Mouse (Mus musculus): ENCODE data around the gene Enthd1. TPM values are rescaled to one million over a fixed set of nuclear protein-coding genes. Genes with fewer than 3 reads are reported as not detected.

Gene Enthd1
- total and polyA plus RNA-seq, 3 experiments = not detected

DNA sequence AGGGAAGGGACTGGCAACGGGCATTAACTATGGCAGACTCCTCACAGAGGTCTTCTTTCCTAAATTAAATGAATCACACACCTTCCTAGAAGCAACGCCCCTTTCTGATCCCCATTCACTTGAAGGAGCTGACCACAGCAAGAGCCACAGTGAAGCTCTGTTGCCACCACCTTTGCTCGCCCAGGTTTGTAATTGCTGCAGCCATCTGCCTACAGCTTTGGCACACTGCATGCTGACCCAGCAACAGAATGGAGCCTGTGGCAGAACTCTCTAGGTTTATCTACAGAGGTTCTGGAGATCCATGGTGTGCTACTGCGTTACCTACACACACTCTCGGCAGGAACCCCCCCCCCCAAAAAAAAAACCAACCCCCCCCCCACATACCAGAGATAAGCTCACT lies 74.8 kb downstream of the Enthd1 start:
- in situ Hi-C loops (cut with MboI; ENCODE audit: low pct_ligation_motif_present, low pct_unique_long_range_greater_than_20kb, low sequenced_read_pairs) = loop anchor here (10.0 kb wide), 1 partner anchor 205 kb away; no protein-coding TSS in a partner anchor
- Histone ChIP-seq H3K4me2 (ENCODE audit: insufficient read depth, low read depth, poor library complexity, severe bottlenecking) (no peak overlapping the region), H3K9me3 (replicated peaks; ENCODE audit: low read length) (no peaks in the 10 kb centered on the region), H3K27ac (ENCODE audit: insufficient read depth, low read depth) (no peak overlapping the region), H3K36me3 (replicated peaks in 1 of 2; ENCODE audit: control insufficient read depth in 1 of 2, insufficient read depth in 1 of 2, low read length in 1 of 2) (no peaks in the 10 kb centered on the region), H3K4me1 (ENCODE audit: control insufficient read depth in 1 of 2, insufficient read depth in 2 of 2) (peaks cover 2 to 8% of the 10 kb centered on the region in 2 experiments), H3K9ac (ENCODE audit: insufficient read depth, low read depth) (no peak overlapping the region), H3K27me3 (replicated peaks) (no peaks in the 10 kb centered on the region), H3K4me3 (replicated peaks in 1 of 3; ENCODE audit: low read depth in 2 of 3, low read length in 2 of 3, poor library complexity in 1 of 3) (no peak overlapping the region), H3K79me2 (replicated peaks; ENCODE audit: control insufficient read depth, extremely low read depth, insufficient read depth, poor library complexity, severe bottlenecking) (no peaks in the 10 kb centered on the region)
- dilution Hi-C loops (cut with MboI; ENCODE audit: extremely low pct_ligation_motif_present, extremely low pct_unique_long_range_greater_than_20kb, low sequenced_read_pairs) = no loop called here
- TF ChIP-seq UBTF (IDR thresholded peaks at IDR 0.05; ENCODE audit: low read depth, low read length) (no peak), RAD21 (IDR thresholded peaks at IDR 0.05; ENCODE audit: low read depth, low read length) (no peak), RCOR1 (conservative IDR thresholded peaks at IDR 0.05; ENCODE audit: low read depth, low read length) (no peak), SMC3 (IDR thresholded peaks at IDR 0.05; ENCODE audit: low read depth, low read length) (no peak), SIN3A (IDR thresholded peaks at IDR 0.05; ENCODE audit: low read length) (no peak), CHD1 (IDR thresholded peaks at IDR 0.05; ENCODE audit: low read depth, low read length) (no peak), JUND (conservative IDR thresholded peaks at IDR 0.05; ENCODE audit: low read depth, low read length) (no peak), ZC3H11A (IDR thresholded peaks at IDR 0.05; ENCODE audit: low read depth, low read length) (no peak), NELFE (IDR thresholded peaks at IDR 0.05; ENCODE audit: low read depth, low read length) (no peak), PAX5 (IDR thresholded peaks at IDR 0.05; ENCODE audit: low read length) (no peak), ZMIZ1 (IDR thresholded peaks at IDR 0.05; ENCODE audit: low read depth, low read length) (no peak), KAT2A (IDR thresholded peaks at IDR 0.05; ENCODE audit: insufficient replicate concordance, low read length) (no peak), JUN (IDR thresholded peaks at IDR 0.05; ENCODE audit: insufficient read depth, low read depth, low read length) (no peak), MAZ (IDR thresholded peaks at IDR 0.05; ENCODE audit: low read depth, low read length) (no peak), E2F4 (IDR thresholded peaks at IDR 0.05; ENCODE audit: insufficient replicate concordance, low read depth, low read length) (no peak)
- DNase-seq (ENCODE audit: extremely low read depth) = no peak

DNA sequence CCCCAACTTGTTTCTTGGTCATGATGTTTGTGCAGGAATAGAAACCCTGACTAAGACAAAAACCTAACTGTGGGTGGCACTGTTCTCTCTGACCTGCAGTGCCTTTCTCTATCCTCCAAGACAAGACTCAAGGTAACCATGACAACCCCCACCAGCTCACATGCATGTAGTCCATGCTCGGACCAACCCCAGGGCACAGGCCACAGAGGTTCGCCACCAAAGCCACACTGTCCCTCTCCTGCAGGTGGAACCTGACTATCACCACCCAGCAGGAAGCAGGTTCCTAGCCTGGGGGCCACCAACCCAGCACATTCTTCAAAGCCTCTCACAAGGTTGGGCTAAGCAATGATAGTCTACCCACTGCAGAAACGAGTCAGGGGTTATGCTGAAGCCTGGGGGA lies 76.3 kb downstream of the Enthd1 start:
- dilution Hi-C loops (cut with MboI; ENCODE audit: extremely low pct_ligation_motif_present, extremely low pct_unique_long_range_greater_than_20kb, low sequenced_read_pairs) = no loop called here

More for the DNA sequence above, 76.3 kb downstream of the Enthd1 start:
- in situ Hi-C loops (cut with MboI; ENCODE audit: low pct_ligation_motif_present, low pct_unique_long_range_greater_than_20kb, low sequenced_read_pairs) = no loop called here
- TF ChIP-seq RAD21 (IDR thresholded peaks at IDR 0.05; ENCODE audit: low read depth, low read length) (peak; percentile 19), EP300 (IDR thresholded peaks at IDR 0.05; ENCODE audit: low read length) (no peak), CTCF (conservative IDR thresholded peaks at IDR 0.05 in 1 of 2, IDR thresholded peaks at IDR 0.05 in 1 of 2; ENCODE audit: low read depth in 2 of 2, low read length in 2 of 2) (peak in 1 of 2 experiments; percentile 25; a peak in 2 of 4 replicates)
- H3K27me3 ChIP-seq (replicated peaks) = no peaks in the 10 kb centered on the region
- no peak overlapping the region for H3K9ac ChIP-seq (ENCODE audit: insufficient read depth, low read depth)
- no peak overlapping the region for H3K4me2 ChIP-seq (ENCODE audit: insufficient read depth, low read depth, poor library complexity, severe bottlenecking)
- H3K9me3 ChIP-seq (replicated peaks; ENCODE audit: low read length) = no peaks in the 10 kb centered on the region
- peaks cover 2 to 8% of the 10 kb centered on the region in 2 experiments for H3K4me1 ChIP-seq (ENCODE audit: control insufficient read depth in 1 of 2, insufficient read depth in 2 of 2)
- no peaks in the 10 kb centered on the region for H3K36me3 ChIP-seq (replicated peaks in 1 of 2; ENCODE audit: control insufficient read depth in 1 of 2, insufficient read depth in 1 of 2, low read length in 1 of 2)
- no peaks in the 10 kb centered on the region for H3K79me2 ChIP-seq (replicated peaks; ENCODE audit: control insufficient read depth, extremely low read depth, insufficient read depth, poor library complexity, severe bottlenecking)
- no peak overlapping the region for H3K4me3 ChIP-seq (replicated peaks in 1 of 3; ENCODE audit: low read depth in 2 of 3, low read length in 2 of 3, poor library complexity in 1 of 3)
- no peak for DNase-seq (ENCODE audit: extremely low read depth)
- no peak overlapping the region for H3K27ac ChIP-seq (ENCODE audit: insufficient read depth, low read depth)

All from CH12.LX (cell line).